Mouse (Mus musculus) limb, embryonic 11.5 days (tissue): ENCODE measurements around the gene Pum2. TPM values are rescaled to one million over a fixed set of nuclear protein-coding genes. Genes with fewer than 3 reads are reported as not detected.
"Not testable (repeated sequence)": the region's sequence is repeated elsewhere in the genome, so short reads cannot be mapped to it uniquely, and the experiment has no call there.

Experiments used
- ATAC-seq: fragments of 200-750 bp; cut with Nextera tagmentation; 2 replicates; pipeline ENCODE4 v1.8.0; 2017; ENCODE audit warnings: low read depth; ENCODE audit not compliant: insufficient number of reproducible peaks, low FRiP score, low TSS enrichment
- DNase-seq: peaks from one replicate; pipeline ENCODE4 v3.0.0-alpha.2; 2015; ENCODE audit warnings: low spot score
- H3K27ac ChIP-seq: fragments of 300-500 bp; sonication (generic); replicated peaks from 2 replicates; pipeline ENCODE4 v1.5.1; 2014; ENCODE audit warnings: low read depth, mild to moderate bottlenecking, low read length
- H3K27me3 ChIP-seq: fragments of 300-500 bp; sonication (generic); 2 replicates; pipeline ENCODE4 v1.6.1; 2014; ENCODE audit warnings: mild to moderate bottlenecking, low read length, mixed read lengths; ENCODE audit not compliant: control insufficient read depth, insufficient read depth
- H3K36me3 ChIP-seq: fragments of 300-500 bp; sonication (generic); 2 replicates; pipeline ENCODE4 v1.6.1; 2014; ENCODE audit warnings: mild to moderate bottlenecking, low read length, moderate library complexity, mixed read lengths; ENCODE audit not compliant: control insufficient read depth, insufficient read depth
- H3K4me1 ChIP-seq: fragments of 300-500 bp; sonication (generic); 2 replicates; pipeline ENCODE4 v1.6.1; 2014; ENCODE audit warnings: low read length, mixed read lengths; ENCODE audit not compliant: control insufficient read depth, insufficient read depth
- H3K4me2 ChIP-seq: fragments of 300-500 bp; sonication (generic); 2 replicates; pipeline ENCODE4 v1.6.1; 2014; ENCODE audit warnings: low read depth, mild to moderate bottlenecking, moderate library complexity; ENCODE audit not compliant: severe bottlenecking
- H3K4me3 ChIP-seq: fragments of 300-500 bp; sonication (generic); 2 replicates; pipeline ENCODE4 v1.5.1; 2014; ENCODE audit warnings: low read depth, low read length
- H3K9ac ChIP-seq: fragments of 300-500 bp; sonication (generic); 2 replicates; pipeline ENCODE4 v1.6.1; 2014; ENCODE audit warnings: mild to moderate bottlenecking, low read length
- H3K9me3 ChIP-seq: fragments of 300-500 bp; sonication (generic); 2 replicates; pipeline ENCODE4 v1.6.1; 2016; ENCODE audit warnings: low read length; ENCODE audit not compliant: control insufficient read depth
- WGBS: fragments of 180-500 bp; shearing (Covaris S2); extraction: QIAGEN DNeasy Blood & Tissue Kit; methylation state at CpG from one replicate; pipeline ENCODE4 v1.1.7; 2014; 5-methylcytosine and 5-hydroxymethylcytosine counted together
- polyA plus RNA-seq: library from polyadenylated mRNA; unstranded; fragments of >200 nt; fragmentation: Nextera tagmentation; extraction: Ambion mirVana; gene quantifications from 2 replicates; pipeline ENCODE4 v1.2.1, GENCODE M21; 2014

Gene Pum2
- polyA plus RNA-seq, 1 experiment from 2014 or later, result 73.6 TPM

DNA sequence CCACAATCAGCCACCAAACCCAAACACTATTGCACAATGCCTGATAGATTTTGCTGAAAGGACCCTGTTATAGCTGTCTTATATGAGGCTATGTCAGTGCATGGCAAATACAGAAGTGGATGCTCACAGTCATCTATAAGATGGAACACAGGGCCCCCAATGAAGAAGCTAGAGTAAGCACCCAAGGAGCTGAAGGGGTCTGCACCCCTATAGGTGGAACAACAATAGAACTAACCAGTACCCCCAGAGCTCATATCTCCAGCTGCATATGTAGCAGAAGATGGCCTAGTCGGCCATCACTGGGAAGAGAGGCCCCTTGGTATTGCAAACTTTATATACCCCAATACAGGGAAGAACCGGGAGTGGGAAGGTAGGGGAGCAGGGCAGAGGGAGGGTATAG, 33.7 kb upstream of the Pum2 start:
- 4% methylated on average over 2 of the region's 2 CpGs for WGBS
- not testable (repeated sequence) for H3K9me3 ChIP-seq, DNase-seq, H3K27ac ChIP-seq, H3K27me3 ChIP-seq, H3K36me3 ChIP-seq, H3K9ac ChIP-seq, H3K4me1 ChIP-seq, ATAC-seq
- Histone ChIP-seq H3K4me2 (peak overlapping the region; percentile 39), H3K4me3 (peak overlapping the region; percentile 17; the same call in 1 of the 2 replicates)

DNA sequence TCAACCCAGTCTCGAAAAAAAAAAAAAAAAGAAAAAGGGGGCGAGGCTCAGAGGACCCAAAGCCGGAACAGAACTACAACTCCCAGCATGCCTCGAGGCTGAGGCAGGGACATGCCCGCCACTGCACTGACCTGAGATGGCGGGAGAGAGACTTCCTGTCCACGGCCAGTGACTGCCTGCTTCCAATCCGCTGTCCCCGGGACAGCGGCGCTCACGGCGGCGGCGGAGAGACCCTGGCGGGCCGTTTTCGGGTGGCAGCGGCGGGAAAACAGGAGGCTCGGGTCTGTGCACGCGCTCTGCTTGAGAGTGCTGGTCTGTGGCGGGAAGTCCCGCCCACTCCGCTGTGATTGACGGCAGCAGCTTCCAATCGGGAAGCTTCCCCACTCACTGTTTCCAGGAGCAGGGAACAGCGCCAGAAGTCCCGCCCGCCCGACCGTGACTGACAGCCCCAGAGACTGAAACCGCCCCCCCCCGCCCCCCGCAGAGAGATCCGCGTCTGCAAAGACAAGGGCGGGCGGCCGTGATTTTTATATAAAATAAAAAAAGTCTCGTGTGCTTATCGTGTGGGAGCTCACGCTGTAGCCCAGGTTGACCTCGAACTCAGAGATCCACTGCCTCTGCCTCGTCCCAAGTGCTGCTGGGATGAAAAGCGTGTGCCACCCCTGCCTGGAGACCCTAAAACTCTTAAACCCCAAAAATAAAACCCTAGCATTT, 33.1 kb upstream of the Pum2 start:
- Histone ChIP-seq H3K4me2 (peak overlapping the region; percentile 45), H3K27ac (peak overlapping the region; percentile 90), H3K9ac (peak overlapping the region; percentile 95), H3K4me1 (no peaks in the 10 kb centered on the region), H3K4me3 (peak overlapping the region; percentile 78), H3K9me3 (no peaks in the 10 kb centered on the region), H3K27me3 (no peaks in the 10 kb centered on the region), H3K36me3 (no peaks in the 10 kb centered on the region; the same call in 1 of the 2 replicates)
- WGBS, result under 1% methylated on average over 47 of the region's 47 CpGs
- ATAC-seq (peak; percentile 97), DNase-seq (peak; percentile 99)

DNA sequence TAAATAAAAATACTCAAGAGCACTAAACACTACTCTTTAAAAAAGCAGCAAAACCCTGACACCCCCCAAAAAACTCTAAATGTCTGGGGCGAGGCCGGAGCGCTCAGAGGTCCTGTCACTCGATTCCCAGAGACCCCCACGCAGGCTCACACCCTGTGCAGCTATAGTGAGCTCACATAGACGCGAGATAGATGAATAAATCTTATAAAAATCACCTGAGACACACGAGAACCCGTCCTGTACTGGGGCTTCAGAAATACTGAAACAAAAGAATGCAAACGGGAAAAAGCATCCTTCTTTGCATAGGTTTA, 32.6 kb upstream of the Pum2 start:
- Histone ChIP-seq H3K27me3 (no peaks in the 10 kb centered on the region), H3K36me3 (no peaks in the 10 kb centered on the region; the same call in 1 of the 2 replicates), H3K4me2 (peak overlapping the region; percentile 45), H3K4me1 (no peaks in the 10 kb centered on the region), H3K9ac (peak overlapping the region; percentile 95), H3K4me3 (peak overlapping the region; percentile 78), H3K27ac (no peak overlapping the region), H3K9me3 (no peaks in the 10 kb centered on the region)
- WGBS, result 7% methylated on average over 10 of the region's 10 CpGs
- DNase-seq (peak; percentile 52), ATAC-seq (0 out of 2 replicates have a peak, but pooled peaks have one; percentile 32)

DNA sequence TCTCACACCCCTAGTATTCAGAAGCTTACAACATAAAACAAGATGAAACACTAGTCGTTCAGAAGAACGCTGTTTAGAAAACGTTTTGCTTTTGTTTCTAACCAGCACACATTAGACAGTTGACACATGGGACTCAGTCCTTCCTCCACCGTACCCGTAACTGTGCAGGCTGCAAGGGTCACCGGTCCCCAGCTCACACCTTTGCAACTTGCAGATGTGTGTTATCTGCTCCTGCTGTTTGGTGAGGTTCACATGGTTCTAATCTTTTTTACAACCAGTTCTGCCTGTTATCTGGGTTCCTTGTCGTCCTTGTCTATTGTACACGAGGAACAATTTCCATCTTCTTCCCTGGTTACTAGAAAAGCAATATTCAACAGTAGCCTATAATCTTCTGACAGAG, 25.7 kb upstream of the Pum2 start:
- 44% methylated on average over 8 of the region's 8 CpGs for WGBS

DNA sequence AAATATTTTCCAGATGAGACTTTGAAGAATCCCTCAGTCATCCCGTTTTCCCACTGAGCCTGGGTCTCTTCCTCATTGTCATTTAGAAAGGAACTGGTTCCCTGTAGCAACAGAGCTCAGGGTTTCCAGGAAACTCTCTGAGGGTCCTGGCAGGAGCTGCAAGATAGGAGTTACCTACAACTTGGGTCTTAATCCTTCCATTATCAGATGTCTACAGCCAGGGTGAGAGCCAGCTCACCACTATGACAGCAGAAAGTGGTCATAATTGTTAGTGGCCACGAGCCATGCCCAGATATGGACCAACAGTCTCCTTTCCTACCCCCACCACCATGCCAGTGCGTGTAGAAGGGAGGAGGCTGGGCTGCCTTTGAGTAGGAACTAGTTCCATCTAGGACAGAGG, 23.9 kb upstream of the Pum2 start:
- ATAC-seq, H3K4me3 ChIP-seq, H3K9ac ChIP-seq, DNase-seq, H3K36me3 ChIP-seq, H3K4me2 ChIP-seq, H3K27ac ChIP-seq, H3K27me3 ChIP-seq, H3K4me1 ChIP-seq, H3K9me3 ChIP-seq: not testable (repeated sequence)
- WGBS, result 74% methylated on average over 3 of the region's 3 CpGs

More for the DNA sequence above, 25.7 kb upstream of the Pum2 start:
- H3K9ac ChIP-seq, H3K4me3 ChIP-seq, H3K4me2 ChIP-seq, DNase-seq, ATAC-seq, H3K27me3 ChIP-seq, H3K9me3 ChIP-seq, H3K27ac ChIP-seq, H3K36me3 ChIP-seq, H3K4me1 ChIP-seq: not testable (repeated sequence)

DNA sequence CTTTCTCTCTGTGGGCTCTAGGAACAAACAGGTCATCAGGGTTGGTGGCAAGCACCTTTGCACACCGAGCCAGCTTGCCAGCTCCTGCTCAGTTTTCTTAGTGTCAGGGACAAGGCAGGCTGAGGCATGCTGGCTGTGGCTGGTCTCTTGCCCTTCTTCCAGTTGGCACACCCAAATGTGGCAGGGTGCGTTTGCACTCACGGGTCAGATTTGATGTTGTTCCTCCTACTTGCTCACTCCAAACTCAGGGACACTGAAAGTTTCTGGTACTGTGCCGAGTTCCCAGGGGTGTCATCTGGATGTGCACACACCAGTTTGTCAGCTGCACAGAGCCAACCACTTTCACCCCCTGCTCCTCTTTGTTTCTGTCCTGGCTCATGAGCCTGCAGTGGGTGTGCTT, 17.3 kb upstream of the Pum2 start:
- no peaks in the 10 kb centered on the region for H3K36me3 ChIP-seq
- DNase-seq (no peak), ATAC-seq (no peak)
- H3K9me3 ChIP-seq, result no peaks in the 10 kb centered on the region
- no peaks in the 10 kb centered on the region for H3K4me1 ChIP-seq
- H3K27ac ChIP-seq, result no peak overlapping the region
- H3K9ac ChIP-seq, result no peak overlapping the region
- no peaks in the 10 kb centered on the region for H3K27me3 ChIP-seq
- no peak overlapping the region for H3K4me3 ChIP-seq
- WGBS, result 89% methylated on average over 4 of the region's 4 CpGs
- no peak overlapping the region for H3K4me2 ChIP-seq

DNA sequence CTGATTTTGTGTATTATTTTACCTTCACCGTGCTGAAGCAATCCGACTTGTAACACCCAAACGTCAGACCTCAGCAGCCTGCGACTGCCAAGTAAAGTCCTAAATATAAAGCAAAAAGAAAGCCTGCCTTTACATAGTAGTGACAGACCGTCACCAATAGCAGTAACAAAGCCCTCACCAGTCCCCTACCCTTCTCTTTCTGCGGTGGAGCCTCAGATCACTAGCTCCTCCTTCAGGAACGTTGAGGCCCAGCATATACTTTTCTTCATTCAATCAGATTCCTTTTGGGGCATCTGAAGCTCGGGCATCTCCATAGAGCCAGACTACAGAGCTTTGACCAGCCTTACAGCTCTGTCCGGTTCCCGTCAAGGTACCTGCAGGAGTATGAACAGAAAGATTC, 16.8 kb upstream of the Pum2 start:
- Histone ChIP-seq H3K27me3 (no peaks in the 10 kb centered on the region), H3K27ac (no peak overlapping the region), H3K4me2 (no peak overlapping the region), H3K9me3 (no peaks in the 10 kb centered on the region), H3K4me1 (no peaks in the 10 kb centered on the region), H3K36me3 (no peaks in the 10 kb centered on the region), H3K4me3 (no peak overlapping the region), H3K9ac (no peak overlapping the region)
- WGBS, result 74% methylated on average over 10 of the region's 10 CpGs
- ATAC-seq, result no peak
- no peak for DNase-seq

DNA sequence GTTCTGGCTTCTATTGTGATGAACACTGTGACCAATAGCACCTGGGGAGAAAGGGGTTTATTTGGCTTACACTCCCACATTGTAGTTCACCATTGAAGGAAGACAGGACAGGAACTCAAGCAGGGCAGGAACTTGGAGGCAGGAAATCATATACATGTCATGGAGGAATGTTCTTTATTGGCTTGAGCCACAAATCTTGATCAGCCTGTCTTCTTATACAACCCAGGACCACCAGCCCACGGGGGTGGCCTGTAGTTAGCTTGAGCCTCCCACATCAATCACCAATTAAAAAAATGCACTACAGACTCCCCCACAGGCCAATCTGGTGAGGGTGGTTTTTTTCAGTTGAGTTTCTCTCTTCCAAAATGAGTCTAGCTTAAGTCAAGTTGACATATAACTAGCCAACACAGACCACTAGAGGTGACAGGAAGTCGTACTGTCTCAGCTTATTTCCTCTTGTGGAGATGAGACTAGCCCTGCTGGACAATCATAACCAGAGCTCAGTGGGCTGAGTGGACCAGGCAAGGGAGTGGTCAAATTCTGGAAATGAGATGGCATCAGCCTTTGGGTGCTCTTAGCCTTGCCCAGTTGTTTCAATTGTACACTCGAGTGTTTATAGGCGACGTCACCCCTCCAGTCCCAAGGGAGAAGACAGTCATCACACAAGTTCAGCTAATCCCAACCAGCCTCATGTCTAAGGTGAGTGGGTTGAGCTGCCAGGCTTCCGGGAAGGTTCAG, 16.1 kb upstream of the Pum2 start:
- DNase-seq (no peak), ATAC-seq (no peak)

More for the DNA sequence above, 16.1 kb upstream of the Pum2 start:
- Histone ChIP-seq H3K36me3 (no peaks in the 10 kb centered on the region), H3K4me3 (no peak overlapping the region), H3K27ac (no peak overlapping the region), H3K4me1 (no peaks in the 10 kb centered on the region), H3K4me2 (no peak overlapping the region), H3K9me3 (no peaks in the 10 kb centered on the region), H3K9ac (no peak overlapping the region), H3K27me3 (no peaks in the 10 kb centered on the region)
- WGBS, result 84% methylated on average over 6 of the region's 6 CpGs
